Mouse (Mus musculus): Measurements from ENCODE around the gene Gpr161.

DNA sequence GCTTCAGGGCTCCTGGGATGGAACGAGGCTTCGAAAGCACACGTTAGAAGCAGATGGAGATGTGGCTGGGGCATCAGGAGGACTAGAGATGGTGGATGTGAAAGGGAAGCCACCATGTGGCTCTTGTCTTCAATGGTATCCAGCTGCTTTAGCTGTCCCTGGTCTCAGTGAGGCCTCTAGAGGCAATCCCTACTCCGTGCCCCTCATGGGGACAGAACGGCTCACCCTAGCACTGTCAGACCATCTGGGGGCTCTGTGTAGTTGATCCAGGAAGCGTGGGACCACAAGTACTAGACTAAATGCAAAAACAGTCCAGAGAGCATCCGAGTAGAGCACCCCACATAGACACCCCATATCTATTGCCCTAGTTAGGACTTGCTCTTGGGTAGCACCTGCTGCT is 26.3 kb downstream of the Gpr161 start:
- TF ChIP-seq GATA1 (IDR thresholded peaks at IDR 0.05; ENCODE audit: low read length) (no peak), TAL1 (IDR thresholded peaks at IDR 0.05; ENCODE audit: low read length) (no peak)

Measured in erythroblast, embryonic 14.5 days (primary cell).